Mouse (Mus musculus) effector memory CD4-positive, alpha-beta T cell, adult 7 months (primary cell): ENCODE data around the gene Cyp2b10. TPM values are rescaled to one million over a fixed set of nuclear protein-coding genes. Genes with fewer than 3 reads are reported as not detected.

ENCODE experiments used
- polyA plus RNA-seq: library from polyadenylated mRNA; unstranded; fragments of 100-300 nt; shearing (Covaris generic); gene quantifications from one replicate; pipeline ENCODE4 v1.2.1, GENCODE M21; 2017

Gene Cyp2b10
- not detected for polyA plus RNA-seq

DNA sequence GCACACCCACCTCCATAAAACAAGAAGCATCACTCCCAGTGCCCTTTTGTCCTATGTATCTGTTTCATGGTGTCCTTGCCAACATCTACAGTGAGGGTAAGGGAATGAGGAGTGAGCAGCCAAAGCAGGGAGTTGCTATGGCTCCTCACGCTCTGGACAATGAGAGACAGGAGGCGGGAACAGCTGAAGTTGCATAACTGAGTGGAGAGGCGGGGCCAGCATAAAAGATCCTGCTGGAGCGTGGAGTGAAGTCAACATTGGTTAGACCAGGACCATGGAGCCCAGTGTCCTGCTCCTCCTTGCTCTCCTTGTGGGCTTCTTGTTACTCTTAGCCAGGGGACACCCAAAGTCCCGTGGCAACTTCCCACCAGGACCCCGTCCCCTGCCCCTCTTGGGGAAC, at the start of gene Cyp2b10:
TSS of gene Cyp2b10 (plus strand) at position 210 of the 400 bp plus-strand sequence.

Other genes with a start within 250 kb of the Cyp2b10 start
- 40.9 TPM for gene Bckdha, start 238.6 kb upstream of the Cyp2b10 start, polyA plus RNA-seq
- 49.3 TPM for gene Exosc5, start 238.5 kb upstream of the Cyp2b10 start, polyA plus RNA-seq
- gene Tmem91, start 222.5 kb upstream of the Cyp2b10 start, polyA plus RNA-seq, result 1.3 TPM
- gene B9d2, start 216.8 kb upstream of the Cyp2b10 start, polyA plus RNA-seq, result 62.5 TPM
- 113 TPM for gene Tgfb1, start 210.6 kb upstream of the Cyp2b10 start, polyA plus RNA-seq
- gene Ccdc97, start 178.5 kb upstream of the Cyp2b10 start, polyA plus RNA-seq, result 43.5 TPM
- gene Hnrnpul1, start 142.9 kb upstream of the Cyp2b10 start, polyA plus RNA-seq, result 68.6 TPM
- gene Axl, start 108.9 kb upstream of the Cyp2b10 start, polyA plus RNA-seq, result 5.8 TPM
- 9.5 TPM for gene Cyp2s1, start 80.7 kb upstream of the Cyp2b10 start, polyA plus RNA-seq
- gene Cyp2b13, start 163.9 kb downstream of the Cyp2b10 start, polyA plus RNA-seq, result not detected